Mouse (Mus musculus) gastrocnemius, postnatal 10 days (tissue): Measurements from ENCODE around the gene Timm17a. TPM values are rescaled to one million over a fixed set of nuclear protein-coding genes. Genes with fewer than 3 reads are reported as not detected.

Experiments used
- DNase-seq: peaks from one replicate; pipeline ENCODE4 v3.0.0; 2021; ENCODE audit warnings: mixed read lengths
- long read RNA-seq, 2 experiments: library from polyadenylated mRNA; stranded (forward); transcript quantifications; one replicate each; pipeline ENCODE4 v2.0.0; 2021
- total RNA-seq, 2 experiments: library from RNA; stranded (reverse); gene quantifications; 2 replicates each; pipeline ENCODE4 v1.2.3; 2021

Timm17a gene
- total RNA-seq: 100 to 1,000 TPM; 201 to 217 TPM
- long read RNA-seq, experiment 1, full-length matches to known transcripts: 76 of 82 reads
- long read RNA-seq, experiment 1, partial matches to known transcripts: 6 of 82 reads
- long read RNA-seq, experiment 1, other reads (novel, unspliced or antisense): 0 of 82 reads
- long read RNA-seq, experiment 2, full-length matches to known transcripts: 116 of 120 reads
- long read RNA-seq, experiment 2, partial matches to known transcripts: 3 of 120 reads
- long read RNA-seq, experiment 2, other reads (novel, unspliced or antisense): 1 of 120 reads

DNA sequence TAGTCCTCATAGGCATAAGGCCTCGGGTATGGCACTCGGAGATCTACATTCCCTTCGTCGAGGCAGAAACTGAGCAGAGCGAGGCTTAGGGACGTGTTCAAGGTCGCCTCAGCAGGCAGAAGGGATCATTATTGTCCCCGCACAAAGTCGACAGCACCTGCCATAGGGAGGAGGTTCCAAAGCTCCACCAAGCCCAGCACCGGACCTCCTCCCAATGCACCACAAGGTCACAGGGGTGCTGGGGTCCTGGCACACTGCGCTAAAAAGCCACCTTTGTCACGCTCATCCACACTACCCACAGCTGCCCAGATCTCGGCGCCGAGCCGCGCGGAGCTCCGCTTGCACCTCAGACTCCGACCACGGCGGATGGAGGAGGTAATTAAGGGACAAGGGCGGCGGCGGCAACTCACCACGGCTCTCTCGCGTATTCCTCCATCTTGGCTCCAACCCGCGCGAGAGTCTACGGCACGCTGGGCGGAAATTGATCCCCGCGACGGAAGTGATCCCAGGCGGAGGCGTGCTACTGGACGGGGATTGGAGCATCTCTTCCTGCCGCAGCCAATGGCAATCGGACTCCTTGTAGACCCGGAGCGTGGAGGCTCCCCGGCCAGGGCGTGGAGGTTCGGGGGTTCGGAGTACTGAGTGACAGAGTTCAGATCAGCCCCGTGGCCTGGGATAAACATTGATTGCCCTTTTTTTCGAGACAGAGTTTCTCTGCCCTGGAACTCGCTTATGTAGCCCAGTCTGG, at the start of gene Timm17a:
TSS of gene Timm17a (minus strand) at position 495 of the 748 bp plus-strand sequence.
- DNase-seq: peak; percentile 90

DNA sequence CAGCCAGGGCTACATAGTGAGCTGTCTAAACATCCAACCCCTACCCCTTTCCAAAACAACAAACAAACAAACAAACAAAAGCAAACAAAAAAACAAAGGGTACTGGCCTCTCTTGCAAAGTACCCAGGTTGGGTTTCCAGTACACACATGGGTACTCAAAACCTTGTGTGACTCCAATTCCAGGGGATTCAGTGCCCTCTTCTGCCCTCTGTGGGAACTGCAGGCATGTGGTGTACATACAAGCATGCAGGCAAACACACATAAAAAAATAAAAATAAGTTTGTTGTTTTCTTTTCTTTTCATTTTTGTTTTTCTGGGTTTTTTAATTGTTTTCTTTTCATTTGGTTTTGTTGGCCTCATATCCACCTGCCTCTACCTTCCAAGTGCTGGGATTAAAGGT, 48.5 kb upstream of the Timm17a start:
- no peak for DNase-seq

DNA sequence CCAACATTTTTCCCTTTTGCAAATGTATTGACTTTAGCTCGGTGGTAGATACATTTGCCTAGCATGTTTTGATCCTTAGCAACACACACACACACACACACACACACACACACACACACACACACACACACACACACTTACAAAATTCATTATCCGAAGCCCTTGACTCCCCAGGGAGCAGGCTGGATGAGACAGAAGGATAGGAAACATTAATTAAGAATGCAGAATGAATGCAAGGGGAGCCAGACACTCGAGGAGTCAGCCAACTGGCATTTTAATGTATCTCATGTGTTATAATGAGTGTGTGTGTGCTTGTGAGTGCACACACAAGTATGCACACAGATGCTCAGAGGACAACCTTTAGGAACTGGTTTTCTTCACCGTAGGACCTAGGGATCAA, 47.9 kb upstream of the Timm17a start:
- no peak for DNase-seq

DNA sequence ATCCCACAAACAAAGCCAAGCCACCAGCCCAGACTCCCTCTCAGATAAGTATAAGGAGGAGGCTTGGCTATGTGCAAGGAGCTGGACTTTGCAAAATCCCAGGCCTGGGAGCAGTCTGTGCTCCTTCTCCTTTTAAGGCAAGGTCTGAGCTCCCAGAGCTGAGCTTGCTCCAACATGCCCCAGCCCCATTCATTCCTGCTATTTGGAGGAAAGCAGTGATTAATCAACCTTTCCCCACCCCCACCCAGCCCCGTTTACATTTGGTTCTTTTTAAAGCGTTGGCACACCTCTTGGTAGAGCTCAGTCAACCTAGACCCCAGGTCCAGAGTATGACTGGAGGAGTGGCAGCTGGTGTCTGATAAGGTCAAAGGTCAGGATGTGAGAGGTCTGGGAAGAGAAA, 45.5 kb upstream of the Timm17a start:
- no peak for DNase-seq

DNA sequence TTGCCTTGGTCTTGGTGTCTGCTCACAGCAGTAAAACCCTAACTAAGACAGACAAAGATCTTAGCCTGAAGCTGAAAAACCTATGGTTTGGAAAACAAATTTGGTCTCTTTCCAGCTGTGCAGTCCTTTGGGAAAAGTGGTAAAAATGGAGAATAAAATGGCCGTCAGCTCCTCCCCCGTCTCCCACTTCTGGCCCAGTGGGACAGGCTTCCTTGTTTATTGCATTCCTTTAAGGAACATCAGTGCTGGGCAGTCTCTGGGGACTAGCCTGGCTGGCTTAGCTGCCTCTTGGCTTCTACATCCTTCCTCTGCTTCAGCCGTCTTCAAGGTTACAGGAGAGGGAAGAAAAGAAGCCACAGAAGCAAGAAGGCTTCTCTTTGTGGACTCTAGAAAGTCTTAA, 38.4 kb upstream of the Timm17a start:
- no peak for DNase-seq

DNA sequence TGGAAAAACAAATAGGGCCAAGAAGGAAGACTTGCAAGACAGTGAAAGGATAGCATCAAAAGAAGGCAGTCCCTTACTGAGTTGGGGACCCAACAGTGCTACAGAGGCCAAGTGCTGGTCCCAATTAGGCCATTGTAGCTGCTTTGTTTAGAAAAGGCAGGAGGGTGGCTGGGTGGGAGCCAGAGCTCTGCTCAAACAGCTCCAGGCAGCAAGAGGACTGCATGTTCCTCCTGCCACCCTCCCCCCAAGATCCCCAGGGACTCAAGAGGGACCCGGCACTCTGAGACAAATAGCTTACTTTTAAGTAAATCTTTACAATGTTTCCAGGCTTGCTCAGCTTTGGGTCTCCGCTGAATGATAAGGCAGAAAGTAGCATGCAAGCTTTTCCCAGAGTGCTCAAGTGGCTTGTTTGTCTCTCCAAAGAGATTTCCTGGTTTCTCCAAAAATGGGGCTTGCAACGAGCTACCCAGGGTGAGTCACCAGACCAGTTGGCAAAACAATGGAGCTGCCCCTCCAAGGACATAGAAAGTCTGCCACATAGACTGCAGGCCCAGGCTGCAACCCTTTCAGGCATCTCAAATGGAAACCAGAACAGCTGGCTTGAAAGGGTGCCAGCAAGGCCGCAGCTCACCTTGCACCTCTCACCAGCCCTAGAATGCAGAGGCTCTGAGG, 34.1 kb upstream of the Timm17a start:
- no peak for DNase-seq

DNA sequence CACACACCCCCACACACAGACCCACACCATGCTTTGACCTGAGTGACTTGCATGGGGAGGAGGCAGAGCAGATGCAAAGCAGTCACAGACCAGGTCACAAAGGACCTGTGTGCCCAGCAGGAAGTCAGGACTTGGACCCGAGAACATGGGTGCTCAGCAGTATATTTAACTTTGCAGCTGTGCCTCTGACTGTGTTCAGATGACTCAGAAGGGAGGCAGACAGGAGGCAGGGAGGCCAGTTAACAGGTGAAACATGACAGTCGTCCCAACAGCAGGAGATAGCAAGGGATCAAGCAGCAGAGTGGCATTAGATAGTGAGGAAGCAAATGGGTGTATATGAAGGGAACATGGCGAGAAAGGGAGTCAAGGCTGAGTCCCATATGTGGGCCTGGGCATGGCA, 33.3 kb upstream of the Timm17a start:
- no peak for DNase-seq

DNA sequence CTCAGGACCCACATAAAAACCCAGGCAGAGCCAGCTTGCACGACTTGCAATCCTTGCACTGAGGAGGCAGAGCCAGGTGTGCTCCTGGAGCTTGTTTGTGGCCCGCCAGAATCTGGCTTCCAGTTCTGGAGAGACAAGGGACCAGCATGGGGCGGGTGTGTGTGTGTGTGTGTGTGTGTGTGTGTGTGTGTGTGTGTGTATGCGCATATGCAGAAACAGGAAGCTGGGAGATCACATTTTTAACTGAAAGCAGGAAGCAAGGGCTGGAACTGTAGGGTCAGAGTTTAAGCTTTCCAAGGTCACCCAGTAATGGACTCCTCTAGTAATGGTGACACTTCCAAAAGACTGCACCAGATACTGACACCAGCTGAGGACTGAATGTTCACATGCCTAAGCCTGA, 30.4 kb upstream of the Timm17a start:
- DNase-seq: no peak

DNA sequence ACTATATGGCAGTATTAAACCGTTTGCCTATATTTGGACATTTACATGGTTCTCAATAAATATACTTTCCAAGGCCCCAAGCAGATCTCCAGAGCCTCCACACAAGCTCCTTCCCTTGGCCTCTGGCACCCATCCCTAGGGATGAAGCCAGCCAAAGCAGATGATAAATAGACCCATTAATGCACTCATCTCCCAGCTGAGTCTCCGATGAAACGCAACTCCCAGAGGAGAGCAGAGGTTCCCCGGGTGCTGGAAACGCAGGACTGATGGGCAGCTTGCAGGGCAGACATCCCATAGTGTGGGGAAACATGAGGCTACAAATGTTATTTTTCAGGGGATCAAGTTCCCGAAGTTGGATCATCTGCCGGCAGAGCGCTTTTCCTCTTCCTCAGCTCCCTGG, 28.4 kb upstream of the Timm17a start:
- DNase-seq: no peak

DNA sequence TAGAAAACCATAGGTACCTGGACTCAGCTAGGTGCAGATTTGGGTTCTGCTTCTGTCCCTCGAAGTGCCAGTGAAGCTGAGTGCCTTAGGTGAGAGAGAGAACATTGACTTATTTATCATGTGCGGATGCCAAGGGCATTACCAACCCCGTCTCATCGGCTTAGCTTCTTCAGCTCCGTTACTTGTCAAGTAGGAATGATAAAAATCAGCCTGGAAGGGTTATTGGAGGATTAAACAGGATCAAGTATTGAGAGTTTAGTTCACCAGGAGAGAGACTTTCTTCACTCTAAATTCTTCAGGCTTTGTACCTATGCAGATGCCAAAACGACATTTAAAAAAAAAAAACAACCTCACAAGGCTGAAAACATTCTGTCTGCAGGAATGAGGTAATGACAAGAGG, 17.0 kb upstream of the Timm17a start:
- DNase-seq: no peak

DNA sequence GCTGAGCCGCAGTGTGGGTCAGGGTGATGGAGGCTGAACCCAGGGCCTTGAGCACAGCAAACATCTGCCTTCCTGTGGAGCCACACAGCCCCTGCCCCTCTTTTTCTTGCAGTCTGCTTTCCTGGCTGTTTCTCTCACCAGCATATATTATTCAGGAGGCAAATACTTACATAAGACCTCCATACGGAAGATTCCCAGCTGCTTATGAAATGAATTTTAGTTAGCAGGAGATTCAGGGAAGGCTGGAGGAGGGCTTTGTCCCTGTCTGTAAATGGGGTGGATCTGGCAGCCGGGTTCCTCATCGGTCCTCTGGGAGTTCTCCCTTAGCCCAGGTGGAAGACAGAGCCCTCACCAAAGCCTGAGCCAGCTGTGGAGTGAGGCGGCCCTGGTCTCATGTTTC, 14.8 kb upstream of the Timm17a start:
- no peak for DNase-seq

DNA sequence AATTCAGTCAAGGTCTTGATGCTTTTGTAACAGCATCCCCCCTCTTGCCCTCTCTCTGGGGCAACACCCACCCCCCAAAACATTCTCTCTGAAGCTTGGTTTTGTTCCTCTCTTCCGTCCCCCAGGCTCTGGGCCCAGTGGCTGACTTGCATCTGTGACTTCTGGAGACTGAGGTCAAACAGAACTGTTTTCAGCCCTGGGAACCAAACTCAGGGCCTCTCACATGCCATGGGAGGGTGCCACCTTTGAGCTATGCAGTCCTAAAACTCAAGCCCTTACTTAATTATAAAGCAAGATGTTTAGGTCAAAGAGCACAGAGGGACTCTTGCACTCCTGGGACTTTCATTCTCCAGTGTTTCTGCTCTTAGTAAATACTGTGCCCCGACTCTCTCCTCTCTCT, 12.4 kb upstream of the Timm17a start:
- DNase-seq: no peak

DNA sequence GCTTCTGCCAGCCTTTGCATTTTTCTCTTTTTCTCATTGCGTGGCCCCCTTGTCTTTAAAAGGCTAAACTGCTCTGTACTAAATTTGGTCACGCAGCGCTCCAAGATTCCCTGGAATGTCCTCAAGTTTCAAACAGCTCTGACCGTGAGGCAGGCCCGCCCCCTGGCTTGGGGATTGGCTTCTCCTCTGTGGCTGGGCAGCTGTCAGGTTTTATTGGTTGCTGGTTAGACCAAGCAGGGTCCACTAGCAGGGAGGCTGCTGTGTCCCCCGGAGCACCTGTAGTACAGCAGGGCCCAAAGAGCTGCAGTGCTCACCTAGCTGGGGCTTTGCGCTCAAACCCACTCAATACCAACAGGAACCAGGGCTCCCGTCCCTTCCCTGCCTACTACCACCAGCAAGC, 11.0 kb upstream of the Timm17a start, which contains the start of gene Lmod1:
TSS of gene Lmod1 (plus strand) at position 237 of the 400 bp plus-strand sequence.
- peak; percentile 56 for DNase-seq

DNA sequence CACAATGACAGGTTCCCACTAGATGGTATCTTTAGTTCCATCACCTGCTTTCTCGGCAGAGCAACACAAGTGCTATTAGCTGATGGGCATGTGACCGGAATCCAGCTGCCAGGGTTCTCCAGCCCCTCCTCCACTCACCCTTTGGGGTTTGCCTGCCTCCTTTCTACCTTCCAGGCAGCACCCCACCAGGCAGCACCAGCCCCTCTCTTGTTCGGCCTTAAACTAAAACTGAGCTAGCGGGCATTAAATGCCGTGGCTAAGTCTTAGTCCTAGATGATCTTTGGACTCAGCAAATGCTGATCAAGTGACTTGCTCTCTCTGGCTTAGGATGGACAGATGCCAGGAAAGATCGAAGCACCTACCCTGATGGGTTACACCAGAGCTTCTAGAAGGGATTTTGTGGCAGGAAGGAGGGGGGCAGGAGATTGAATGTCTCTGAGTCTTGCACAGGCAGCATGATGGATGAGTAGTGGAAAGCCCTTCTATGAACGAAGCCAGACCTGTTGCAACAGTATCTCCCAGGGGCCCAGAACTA, 9.9 kb upstream of the Timm17a start:
- no peak for DNase-seq

DNA sequence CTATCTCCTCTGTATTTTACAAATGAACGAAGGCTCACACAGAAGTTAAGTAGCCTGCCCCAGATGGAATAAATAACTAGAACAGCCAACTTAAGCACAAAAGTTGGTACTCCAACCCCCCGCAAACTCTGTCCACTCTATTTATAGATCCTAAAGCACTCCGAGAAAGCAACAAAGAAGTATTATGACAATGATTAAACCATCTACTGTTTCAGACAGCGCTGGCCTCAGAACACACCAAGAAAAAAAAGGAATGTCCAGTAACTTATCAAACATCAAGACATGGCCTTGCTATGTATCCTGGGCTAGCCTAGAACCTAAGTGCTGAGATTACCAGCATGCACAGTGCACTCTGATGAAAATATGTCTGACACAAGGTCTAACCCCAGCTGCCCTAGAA, 1.4 kb downstream of the Timm17a start:
- no peak for DNase-seq

DNA sequence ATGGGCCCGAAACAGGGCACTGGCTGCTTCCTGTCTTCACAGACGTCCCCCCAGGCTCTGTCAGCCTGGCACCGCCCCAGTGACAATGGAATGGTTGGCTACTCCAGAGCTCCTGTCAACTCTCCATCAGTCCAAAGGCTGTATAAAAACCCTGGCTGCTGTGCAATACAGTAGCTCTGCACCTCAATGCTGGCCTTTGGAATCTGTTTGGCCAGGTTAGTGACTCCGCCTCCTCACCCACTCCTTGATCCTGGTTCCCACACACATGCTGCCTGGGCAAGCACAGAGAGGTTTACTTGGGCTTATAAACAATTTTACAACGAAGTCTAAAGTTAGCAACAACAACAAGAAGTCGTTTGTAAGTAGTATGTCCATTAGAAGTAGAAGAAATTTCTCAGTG, 2.2 kb downstream of the Timm17a start:
- DNase-seq: no peak

DNA sequence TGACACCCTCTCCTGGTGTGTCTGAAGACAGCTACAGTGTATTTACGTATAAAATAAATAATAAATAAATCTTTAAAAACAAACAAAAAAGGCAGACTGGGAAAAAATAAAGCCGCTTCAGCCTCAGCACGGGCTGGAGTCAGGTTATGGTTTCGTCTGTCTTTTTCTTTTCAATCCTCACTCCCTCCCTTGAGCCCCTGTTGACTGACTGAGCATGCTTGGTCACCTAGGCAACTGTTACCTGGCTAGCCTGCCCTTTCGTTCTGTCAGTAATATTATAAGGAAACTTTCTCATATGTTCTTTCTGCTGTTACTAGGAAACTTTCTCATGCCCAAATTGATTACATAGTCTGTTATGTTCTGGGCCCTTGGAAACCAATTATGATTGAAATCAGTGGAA, 22.7 kb downstream of the Timm17a start:
- DNase-seq: no peak

DNA sequence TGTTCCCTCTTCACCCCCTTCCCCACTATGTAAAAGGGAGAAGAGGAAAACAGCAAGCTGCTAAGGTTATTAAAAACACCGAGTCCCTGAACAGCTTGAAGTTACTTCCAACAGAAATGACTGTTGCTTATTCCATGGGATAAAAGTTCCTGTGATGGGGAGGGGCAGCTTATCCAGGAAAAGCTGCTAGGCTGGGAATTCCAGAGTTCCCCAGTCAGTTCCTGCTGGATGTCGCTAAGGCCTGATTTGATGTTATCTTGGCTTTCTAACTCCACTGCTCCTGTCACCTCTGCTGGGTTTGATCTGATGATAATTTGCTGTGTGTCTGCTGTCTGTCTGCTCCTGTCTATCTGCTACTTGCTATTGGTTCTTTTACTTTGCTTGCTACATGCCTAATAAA, 27.3 kb downstream of the Timm17a start:
- no peak for DNase-seq

DNA sequence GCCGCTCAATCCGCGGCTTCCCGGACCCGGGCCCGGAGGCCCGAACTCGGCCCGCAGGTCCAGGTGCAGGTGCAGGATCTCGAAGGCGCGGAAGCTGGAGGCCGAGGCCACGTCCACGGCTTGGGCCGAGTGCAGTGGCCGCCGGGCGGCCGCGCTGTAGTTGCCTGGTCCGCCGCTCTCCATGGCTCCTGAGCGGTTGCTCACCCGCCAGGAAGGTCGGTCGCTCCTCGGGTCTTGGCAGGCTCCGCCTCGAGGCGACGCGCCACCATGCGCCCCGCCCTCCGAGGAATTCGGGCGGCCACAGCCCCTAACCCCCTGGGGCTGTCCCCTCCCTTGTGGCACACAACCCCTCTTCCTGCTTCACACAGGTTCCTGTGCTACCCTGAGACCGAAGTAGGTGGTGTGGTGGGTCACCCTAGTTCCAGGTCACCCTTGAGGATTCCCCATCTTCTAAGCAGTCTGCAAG, 29.7 kb downstream of the Timm17a start, which contains the start of gene Rnpep:
TSS of gene Rnpep (minus strand) at position 259 of the 466 bp plus-strand sequence.
- peak; percentile 69 for DNase-seq

DNA sequence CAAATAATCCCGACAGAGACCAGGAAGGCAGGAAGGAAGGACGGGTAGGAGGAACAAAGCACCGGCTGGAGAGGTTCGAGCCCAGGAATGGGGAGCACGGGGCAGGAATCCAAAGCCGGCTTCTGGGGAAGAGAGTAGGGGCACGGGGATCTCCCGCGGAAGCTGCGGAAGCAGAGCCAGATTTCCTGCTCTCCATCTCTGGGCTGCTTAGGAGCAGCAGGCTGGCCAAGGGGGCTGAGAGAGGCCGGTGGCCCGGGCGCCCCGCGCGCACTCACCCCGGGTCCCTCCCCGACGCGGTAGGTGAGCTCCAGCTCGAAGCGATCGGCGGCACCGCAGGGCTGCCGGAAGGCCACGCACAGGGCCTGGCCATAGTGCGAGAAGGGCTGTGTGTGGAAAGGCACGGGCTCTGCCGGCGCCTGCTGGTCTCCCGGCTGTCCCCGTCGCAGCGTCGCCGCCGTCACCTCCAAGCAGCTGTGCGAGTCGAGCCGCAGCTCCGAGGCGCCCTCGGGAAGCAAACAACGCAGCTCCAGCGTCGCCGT, 30.2 kb downstream of the Timm17a start:
- peak; percentile 45 for DNase-seq

DNA sequence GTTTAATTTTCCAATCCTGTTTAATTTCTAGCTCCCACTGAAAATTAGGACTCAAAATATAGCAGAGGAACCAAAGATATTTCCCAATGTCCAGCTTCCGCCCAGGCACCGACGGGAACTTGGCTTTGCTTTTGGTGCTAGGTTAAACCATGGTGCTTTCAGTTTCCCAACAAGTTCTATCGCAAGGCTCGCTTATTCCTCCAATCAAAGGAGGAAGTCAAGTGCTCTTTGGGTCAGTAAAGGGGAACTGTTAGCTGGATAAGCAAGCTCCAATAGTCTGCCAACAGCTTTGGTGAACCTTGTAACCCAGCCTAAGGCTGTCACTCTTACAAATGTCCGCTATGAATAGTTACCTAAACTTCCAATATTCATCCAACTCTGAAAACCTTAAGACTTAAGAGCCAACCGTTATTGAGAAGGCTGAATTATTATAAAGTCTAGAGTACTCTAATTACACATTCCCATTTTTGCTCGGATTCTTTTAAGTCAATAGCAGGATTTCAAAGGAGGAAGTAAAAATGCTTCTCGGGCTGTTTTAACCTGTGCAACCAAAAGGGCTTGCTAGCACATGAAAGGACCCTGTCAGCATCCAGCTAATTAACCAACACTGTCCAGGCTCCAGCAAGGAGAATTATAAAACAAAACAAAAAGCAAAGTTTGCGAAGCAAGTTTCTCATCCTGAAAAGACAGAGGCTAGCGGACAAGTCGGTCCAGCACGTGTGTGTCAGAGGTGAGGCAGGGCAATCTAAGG, 30.9 kb downstream of the Timm17a start:
- DNase-seq: no peak

DNA sequence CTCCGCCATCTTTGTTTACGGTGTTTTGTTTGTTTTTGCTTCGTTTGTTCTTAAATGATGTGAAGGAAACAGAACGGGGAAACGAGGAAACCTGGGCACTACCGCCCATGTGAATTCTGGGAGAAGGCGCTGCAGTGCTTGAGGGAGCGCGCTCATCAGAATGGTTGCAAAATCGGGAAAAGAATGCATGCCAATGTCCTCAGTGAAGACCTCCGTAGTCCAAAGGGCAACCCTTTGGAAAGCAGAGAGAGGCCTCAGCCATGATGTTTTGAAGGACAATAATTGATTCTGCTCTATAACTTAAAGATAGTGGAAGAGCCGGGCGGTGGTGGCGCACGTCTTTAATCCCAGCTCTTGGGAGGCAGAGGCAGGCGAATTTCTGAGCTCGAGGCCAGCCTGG, 31.7 kb downstream of the Timm17a start:
- DNase-seq: no peak
